Mouse (Mus musculus) bone marrow macrophage, adult 2 months (primary cell): Measurements from ENCODE around the gene Vmn1r192. TPM values are rescaled to one million over a fixed set of nuclear protein-coding genes. Genes with fewer than 3 reads are reported as not detected.
"Not testable (repeated sequence)": the region's sequence is repeated elsewhere in the genome, so short reads cannot be mapped to it uniquely, and the experiment has no call there.

Experiments used
- H3K27ac ChIP-seq: 2 replicates; pipeline ENCODE4 v1.5.1; 2012; ENCODE audit warnings: low read depth, low read length; ENCODE audit not compliant: insufficient read depth
- H3K4me1 ChIP-seq: 2 replicates; pipeline ENCODE4 v1.6.1; 2012; ENCODE audit warnings: low read length; ENCODE audit not compliant: control insufficient read depth, insufficient read depth
- H3K4me3 ChIP-seq: 2 replicates; pipeline ENCODE4 v1.5.1; 2012; ENCODE audit warnings: mild to moderate bottlenecking, low read length, moderate library complexity; ENCODE audit not compliant: insufficient read depth
- CTCF ChIP-seq: IDR thresholded peaks from 2 replicates; pipeline ENCODE4 v1.5.1; 2012; ENCODE audit warnings: low read depth, mild to moderate bottlenecking, low read length, moderate library complexity
- POLR2A ChIP-seq: IDR thresholded peaks from 2 replicates; pipeline ENCODE4 v1.6.1; 2012; ENCODE audit warnings: mild to moderate bottlenecking, low read depth, low read length, borderline replicate concordance
- polyA plus RNA-seq: library from polyadenylated mRNA; stranded (reverse); fragments of >200 nt; gene quantifications from 2 replicates; pipeline ENCODE4 v1.2.4, GENCODE M21; 2012; ENCODE audit not compliant: missing spikeins, insufficient read depth, insufficient read length

Gene Vmn1r192
- polyA plus RNA-seq, result not detected in 2 replicates

- no peak within 1 kb of the TSS for H3K4me3 ChIP-seq
- TF ChIP-seq POLR2A (no peak), CTCF (no peak)
- H3K4me1 ChIP-seq, result no peaks in the 10 kb centered on the region
- no peak within 1 kb of the TSS for H3K27ac ChIP-seq
These were observed at the start of gene Vmn1r192 for GRCm38 (mm10) chr13:22191041-22191440. TSS of gene Vmn1r192 (minus strand) at chr13:22191141.

DNA sequence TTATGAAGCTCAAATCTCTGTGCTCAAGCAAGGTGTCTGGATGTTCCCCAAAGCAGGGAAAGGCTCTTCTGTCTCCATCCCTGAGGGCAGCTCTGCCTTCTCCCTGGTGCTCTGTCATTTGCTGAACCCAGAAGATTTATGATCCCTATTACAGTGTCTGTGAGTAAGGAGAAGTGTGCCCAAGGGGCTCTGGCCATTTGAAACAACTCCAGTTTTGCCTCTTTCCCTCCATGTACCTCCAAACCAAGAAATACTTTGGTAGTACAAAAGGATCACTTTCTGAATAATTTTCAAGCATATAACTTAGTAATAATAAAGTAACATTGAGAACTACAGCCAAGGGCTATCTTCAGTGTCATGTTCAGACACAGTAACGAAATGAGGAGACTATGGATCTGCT, 32.1 kb upstream of the Vmn1r192 start, which contains the start of gene Vmn1r193:
Gene Vmn1r193 (minus strand): TSS at position 101 of the 400 bp plus-strand sequence.
- H3K4me1 ChIP-seq, H3K27ac ChIP-seq: not testable (repeated sequence)

GRCm38 (mm10) chr13:22192756-22193155, 1.8 kb upstream of the Vmn1r192 start:
- H3K4me3 ChIP-seq, H3K4me1 ChIP-seq, H3K27ac ChIP-seq: not testable (repeated sequence)

More for the DNA sequence above, 32.1 kb upstream of the Vmn1r192 start, which contains the start of gene Vmn1r193:
- H3K4me3 ChIP-seq, result not testable (repeated sequence)

GRCm38 (mm10) chr13:22190385-22190784, 556 bp downstream of the Vmn1r192 start:
- TF ChIP-seq CTCF (no peak), POLR2A (no peak)
- Histone ChIP-seq H3K4me3 (no peak overlapping the region), H3K4me1 (no peaks in the 10 kb centered on the region), H3K27ac (no peak overlapping the region)

DNA sequence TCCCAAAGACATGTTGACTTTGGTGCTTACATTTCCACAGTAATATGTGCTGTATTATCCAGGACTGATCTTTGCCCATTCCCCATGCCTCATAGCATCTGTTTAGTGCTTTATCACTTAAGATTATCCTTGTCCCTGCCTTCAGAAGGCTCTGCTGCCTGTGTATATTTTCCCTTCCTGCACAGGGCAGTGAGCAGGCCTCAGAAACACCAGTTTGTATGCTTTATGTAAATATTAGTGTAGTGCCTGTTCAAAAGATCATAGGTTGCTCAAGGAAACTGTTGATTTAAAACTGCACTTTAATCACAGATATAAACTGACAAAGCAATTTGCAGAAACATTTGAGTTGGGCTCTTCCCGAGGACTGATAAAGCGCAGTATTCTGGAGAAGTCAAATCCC, 1.6 kb downstream of the Vmn1r192 start:
- Histone ChIP-seq H3K4me3 (no peak overlapping the region), H3K27ac (no peak overlapping the region), H3K4me1 (no peaks in the 10 kb centered on the region)
- TF ChIP-seq CTCF, result no peak
- TF ChIP-seq POLR2A, result no peak

DNA sequence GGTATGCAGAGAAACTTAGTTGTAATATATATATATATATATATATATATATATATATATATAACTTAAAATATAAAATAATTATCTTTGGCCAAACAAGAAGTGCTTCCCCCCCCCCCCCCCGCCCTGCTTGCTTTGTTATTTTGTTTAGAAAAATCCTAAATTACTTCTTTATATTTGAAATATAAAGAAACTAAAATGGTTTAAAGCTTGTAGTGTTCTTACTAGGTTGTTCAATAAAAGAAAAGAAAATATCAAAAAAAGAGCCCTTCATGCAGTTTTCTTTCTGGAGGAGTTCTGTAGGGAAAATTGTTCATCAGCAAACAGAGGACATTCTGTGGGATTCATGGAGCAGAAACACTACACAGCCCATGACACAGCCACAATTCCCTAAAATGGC, 7.1 kb downstream of the Vmn1r192 start, which contains the start of gene Vmn1r191:
Gene Vmn1r191 (minus strand): TSS at position 101 of the 400 bp plus-strand sequence.
- H3K4me1 ChIP-seq, result no peaks in the 10 kb centered on the region
- no peak for TF ChIP-seq POLR2A
- no peak for TF ChIP-seq CTCF
- no peak within 1 kb of the TSS for H3K4me3 ChIP-seq
- H3K27ac ChIP-seq, result no peak within 1 kb of the TSS

DNA sequence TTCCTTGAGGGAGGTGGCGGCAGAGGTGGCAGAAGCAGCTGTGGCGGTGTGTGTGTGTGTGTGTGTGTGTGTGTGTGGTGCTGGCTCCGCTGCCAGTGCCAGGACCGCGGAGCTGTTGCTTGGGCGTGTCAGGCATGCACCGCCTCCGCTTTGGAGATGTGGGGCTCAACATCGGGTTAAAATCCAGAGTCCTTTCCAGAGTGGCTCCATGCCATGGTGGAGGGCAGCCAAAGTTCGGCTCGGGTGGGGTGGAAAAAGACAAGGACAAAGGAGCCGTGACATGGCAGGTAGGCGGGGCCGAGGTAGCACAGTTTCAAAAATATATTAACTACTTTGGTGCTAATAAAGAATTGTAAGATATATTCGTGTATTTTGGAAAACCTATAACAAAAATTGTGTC, 22.5 kb downstream of the Vmn1r192 start:
- no peak for TF ChIP-seq POLR2A
- no peak for TF ChIP-seq CTCF
- Histone ChIP-seq H3K4me1 (no peaks in the 10 kb centered on the region), H3K4me3 (no peak overlapping the region), H3K27ac (no peak overlapping the region)

- H3K4me3 ChIP-seq, H3K27ac ChIP-seq, H3K4me1 ChIP-seq: not testable (repeated sequence)
These were observed 54.2 kb downstream of the Vmn1r192 start for GRCm38 (mm10) chr13:22136495-22137293.

Other genes with a start within 250 kb of the Vmn1r192 start
- gene Zfp184, start 246.0 kb downstream of the Vmn1r192 start, polyA plus RNA-seq, result 0.25 and 0.76 TPM in 2 replicates
- gene Pom121l2, start 209.9 kb downstream of the Vmn1r192 start, polyA plus RNA-seq, result not detected in 2 replicates
- gene Prss16, start 181.4 kb downstream of the Vmn1r192 start, polyA plus RNA-seq, result 3.0 and 3.4 TPM in 2 replicates
- gene Hist1h2ah, start 155.6 kb downstream of the Vmn1r192 start, polyA plus RNA-seq, result not detected in 2 replicates
- 2.9 and 5.5 TPM in 2 replicates for gene Hist1h2bk, start 155.3 kb downstream of the Vmn1r192 start, polyA plus RNA-seq
- gene Hist1h4i, start 149.8 kb downstream of the Vmn1r192 start, polyA plus RNA-seq, result 7.5 and 8.2 TPM in 2 replicates
- gene Hist1h2ag, start 148.2 kb downstream of the Vmn1r192 start, polyA plus RNA-seq, result 5.0 and 7.4 TPM in 2 replicates
- gene Hist1h2bj, start 147.9 kb downstream of the Vmn1r192 start, polyA plus RNA-seq, result 1.4 and 4.4 TPM in 2 replicates
- gene Vmn1r188, start 106.7 kb downstream of the Vmn1r192 start, polyA plus RNA-seq, result not detected in 2 replicates
- not detected in 2 replicates for gene Vmn1r189, start 85.3 kb downstream of the Vmn1r192 start, polyA plus RNA-seq
- gene Vmn1r191, start 7.2 kb downstream of the Vmn1r192 start, polyA plus RNA-seq, result not detected in 2 replicates
- not detected in 2 replicates for gene Vmn1r193, start 32.0 kb upstream of the Vmn1r192 start, polyA plus RNA-seq
- gene Vmn1r194, start 53.1 kb upstream of the Vmn1r192 start, polyA plus RNA-seq, result not detected in 2 replicates
- gene Vmn1r195, start 79.4 kb upstream of the Vmn1r192 start, polyA plus RNA-seq, result not detected in 2 replicates
- not detected in 2 replicates for gene Vmn1r196, start 98.8 kb upstream of the Vmn1r192 start, polyA plus RNA-seq
- not detected in 2 replicates for gene Vmn1r197, start 133.4 kb upstream of the Vmn1r192 start, polyA plus RNA-seq
- not detected in 2 replicates for gene Vmn1r198, start 159.2 kb upstream of the Vmn1r192 start, polyA plus RNA-seq
- not detected in 2 replicates for gene Vmn1r199, start 188.7 kb upstream of the Vmn1r192 start, polyA plus RNA-seq
- not detected in 2 replicates for gene Vmn1r200, start 199.2 kb upstream of the Vmn1r192 start, polyA plus RNA-seq